Mouse (Mus musculus) lung, adult 2 months (tissue): Measurements from ENCODE around the gene Klk6. TPM values are rescaled to one million over a fixed set of nuclear protein-coding genes. Genes with fewer than 3 reads are reported as not detected.
A peak's percentile ranks its signal among the peaks of the same experiment; 100 is the strongest.

Experiments
- DNase-seq: peaks from one replicate; pipeline ENCODE4 v3.0.0; 2022
- H3K4me1 ChIP-seq: fragments of 200-500 bp; 2 replicates; pipeline ENCODE4 v1.6.1; 2011; ENCODE audit warnings: low read length; ENCODE audit not compliant: control insufficient read depth, insufficient read depth
- H3K4me3 ChIP-seq: fragments of 200-500 bp; replicated peaks from 2 replicates; pipeline ENCODE3; 2011; ENCODE audit warnings: low read depth, mild to moderate bottlenecking, control low read depth, low read length; ENCODE audit errors: extremely low read depth
- CTCF ChIP-seq: fragments of 200-500 bp; IDR thresholded peaks from 2 replicates; pipeline ENCODE4 v1.5.1; 2011; ENCODE audit warnings: mild to moderate bottlenecking, low read length, control low read depth; ENCODE audit not compliant: insufficient read depth
- POLR2A ChIP-seq: fragments of 200-500 bp; IDR thresholded peaks from 2 replicates; pipeline ENCODE4 v1.6.1; 2011; ENCODE audit warnings: low read depth, mild to moderate bottlenecking, control low read depth, low read length, borderline replicate concordance; ENCODE audit errors: extremely low read depth
- WGBS: fragments of 180-500 bp; shearing (Covaris S2); methylation state at CpG from one replicate; pipeline ENCODE4 v1.1.7; 2018; 5-methylcytosine and 5-hydroxymethylcytosine counted together
- polyA plus RNA-seq: library from polyadenylated mRNA; depleted of rRNA; stranded (reverse); fragments of >200 nt; gene quantifications from 2 replicates; pipeline ENCODE4 v1.2.3, GENCODE M21; 2012; rRNA removed

The Klk6 gene
- polyA plus RNA-seq, 1 experiment: 0.13 TPM

DNA sequence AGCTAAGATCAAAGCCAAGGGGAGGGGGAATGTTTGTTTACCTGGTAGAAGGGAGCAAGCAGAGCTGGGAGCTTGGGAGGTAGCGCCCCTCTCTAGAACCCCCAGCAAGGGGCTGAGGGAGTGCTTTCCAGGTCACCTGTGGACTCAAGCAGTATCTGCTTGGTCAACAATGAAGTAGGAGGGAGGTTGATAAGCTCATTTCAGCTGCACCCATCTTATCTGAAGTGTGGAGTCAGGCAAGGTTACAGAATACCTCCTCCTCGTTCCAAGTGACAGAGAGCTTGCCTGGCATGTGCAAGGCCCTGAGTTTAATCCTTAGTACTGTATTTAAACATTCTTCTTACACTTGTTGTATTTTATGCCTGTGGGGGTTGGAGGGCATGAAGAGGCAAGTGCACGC is 31.4 kb downstream of the Klk6 start:
- DNase-seq: no peak
- H3K4me3 ChIP-seq: no peak overlapping the region
- H3K4me1 ChIP-seq: no peaks in the 10 kb centered on the region
- WGBS: 52% methylated on average over 3 of the region's 3 CpGs
- TF ChIP-seq POLR2A: no peak
- no peak for TF ChIP-seq CTCF

DNA sequence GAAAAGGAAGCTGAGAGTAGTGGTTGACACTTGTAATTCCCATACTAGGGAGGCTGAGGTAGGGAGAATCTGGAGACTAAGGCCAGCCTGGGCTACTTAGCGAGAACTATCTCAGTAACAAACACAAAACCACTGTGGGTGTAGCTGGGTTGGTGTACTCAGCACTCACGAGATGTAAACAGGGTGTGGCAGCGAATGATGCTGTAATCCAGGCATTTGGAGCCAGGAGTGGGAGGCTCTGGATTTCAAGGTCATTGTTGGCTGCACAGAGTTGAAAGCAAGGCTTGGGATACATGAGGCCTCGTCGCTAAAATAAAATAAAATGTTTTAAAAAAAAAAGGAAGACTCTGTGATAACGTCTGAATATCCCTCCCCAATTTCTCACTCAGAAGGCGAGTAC is 32.0 kb downstream of the Klk6 start:
- TF ChIP-seq CTCF (no peak), POLR2A (no peak)
- no peak for DNase-seq
- no peaks in the 10 kb centered on the region for H3K4me1 ChIP-seq
- no peak overlapping the region for H3K4me3 ChIP-seq
- WGBS: 58% methylated on average over 7 of the region's 7 CpGs

DNA sequence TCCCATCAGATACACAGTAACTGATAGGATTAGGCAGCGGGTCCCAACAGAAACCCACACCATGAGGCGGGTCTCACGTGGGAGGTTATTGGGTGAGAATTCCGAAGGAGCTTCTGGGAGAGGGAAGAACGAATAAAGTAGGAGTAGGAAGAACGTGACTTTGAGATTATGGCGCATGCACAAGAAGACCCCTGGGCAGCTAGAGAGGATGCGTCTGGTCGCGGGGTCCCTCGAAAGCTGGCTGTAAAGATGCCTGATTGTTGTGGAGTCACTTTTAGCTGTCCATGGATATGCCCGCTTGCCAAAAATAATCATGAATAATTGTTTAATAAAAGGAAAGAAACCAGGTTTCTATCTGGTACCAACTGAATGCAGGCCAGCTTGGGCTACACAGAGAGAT is 33.2 kb downstream of the Klk6 start:
- Histone ChIP-seq H3K4me1 (no peaks in the 10 kb centered on the region), H3K4me3 (no peak overlapping the region)
- 90% methylated on average over 12 of the region's 12 CpGs for WGBS
- TF ChIP-seq CTCF (no peak), POLR2A (no peak)
- DNase-seq: no peak

DNA sequence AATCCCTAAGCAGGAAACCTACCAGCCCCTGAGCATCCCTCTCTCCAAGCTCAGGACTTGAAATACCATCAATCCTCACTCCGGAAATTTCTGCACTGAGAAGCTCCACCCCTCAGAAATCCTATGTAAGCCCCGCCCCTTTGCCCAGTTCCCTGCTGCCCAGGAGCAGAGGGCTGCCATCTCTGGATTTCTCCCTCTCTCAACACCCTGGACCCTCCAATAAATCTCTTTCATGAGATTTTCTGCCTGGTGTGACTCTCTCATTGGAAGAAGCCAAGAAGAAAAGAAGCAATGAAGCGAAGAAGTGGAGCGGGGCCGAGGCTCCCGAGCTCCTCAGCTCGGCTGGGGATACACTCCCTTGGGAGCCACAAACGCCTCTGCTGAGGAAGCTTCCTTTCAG is 36.1 kb downstream of the Klk6 start:
- TF ChIP-seq POLR2A (no peak), CTCF (no peak)
- Histone ChIP-seq H3K4me3 (no peak overlapping the region), H3K4me1 (no peaks in the 10 kb centered on the region)
- DNase-seq: no peak
- WGBS: 78% methylated on average over 8 of the region's 8 CpGs

DNA sequence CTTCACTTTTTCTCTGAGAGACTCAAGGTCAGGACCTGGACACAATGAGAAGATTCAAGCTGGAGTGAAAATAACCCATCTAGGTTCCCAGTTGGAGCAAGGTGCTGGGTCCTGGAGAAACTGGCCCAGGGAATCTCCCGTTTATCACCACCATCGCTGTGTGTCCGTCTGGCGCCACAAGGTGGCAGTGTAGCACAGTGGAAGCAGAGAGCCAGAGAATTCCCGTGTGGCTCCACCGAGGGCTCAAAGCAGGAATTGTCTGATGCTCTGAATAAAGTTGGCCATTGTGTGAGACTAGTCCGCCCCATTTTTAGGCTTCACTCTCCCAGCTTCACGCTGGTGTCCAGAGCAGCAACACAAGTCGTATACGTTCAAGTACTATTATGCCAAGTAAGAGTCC is 48.9 kb downstream of the Klk6 start:
- no peak overlapping the region for H3K4me3 ChIP-seq
- no peak for TF ChIP-seq POLR2A
- TF ChIP-seq CTCF: peak; percentile 81
- WGBS: 9% methylated on average over 10 of the region's 10 CpGs
- no peaks in the 10 kb centered on the region for H3K4me1 ChIP-seq
- DNase-seq: peak; percentile 60

DNA sequence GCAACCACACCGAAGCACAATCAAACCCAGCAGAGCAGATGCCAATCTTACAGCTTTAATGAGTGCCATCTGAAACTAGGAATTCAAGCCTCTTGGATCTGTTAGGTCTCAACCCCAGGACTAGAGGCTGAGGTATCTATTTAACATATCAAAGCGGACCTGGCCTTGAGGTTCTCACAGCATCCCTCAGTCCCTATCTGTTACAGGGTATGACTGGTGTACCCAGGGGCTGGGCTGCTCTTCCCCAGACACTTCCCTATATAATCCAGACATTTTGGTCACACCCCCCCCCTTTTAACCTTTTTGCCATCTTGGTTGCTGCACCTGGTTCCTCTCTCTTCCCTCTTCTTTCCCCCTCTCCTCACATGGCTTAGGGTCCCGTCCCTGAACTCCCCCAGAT is 49.4 kb downstream of the Klk6 start:
- Histone ChIP-seq H3K4me3 (no peak overlapping the region), H3K4me1 (no peaks in the 10 kb centered on the region)
- TF ChIP-seq POLR2A: no peak
- TF ChIP-seq CTCF: no peak
- 80% methylated on average over 3 of the region's 3 CpGs for WGBS
- no peak for DNase-seq

DNA sequence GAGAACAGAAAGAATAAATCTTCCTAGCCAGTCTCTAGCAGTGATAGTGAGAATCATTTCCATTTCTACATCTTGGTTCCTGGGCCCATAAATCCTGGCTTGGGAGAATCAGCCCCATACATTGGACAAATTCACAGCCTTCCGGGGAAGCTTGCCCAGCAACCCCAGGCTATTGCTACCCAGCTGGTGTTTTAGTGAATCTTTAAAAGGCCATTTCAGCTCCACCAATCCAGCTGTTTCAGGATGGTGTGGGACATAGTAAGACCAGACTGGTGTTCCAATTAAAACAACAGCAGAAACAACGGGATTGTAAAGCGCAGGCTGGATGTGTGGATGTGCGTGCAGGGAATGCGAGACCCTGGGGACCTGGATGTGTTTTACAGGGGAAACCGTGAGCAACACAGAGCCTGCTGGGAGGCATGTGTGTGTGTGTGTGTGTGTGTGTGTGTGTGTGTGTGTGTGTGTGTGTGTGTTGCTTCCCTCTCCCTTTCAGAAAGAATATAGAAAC is 50.6 kb downstream of the Klk6 start:
- DNase-seq: no peak
- TF ChIP-seq POLR2A (no peak), CTCF (no peak)
- Histone ChIP-seq H3K4me3 (no peak overlapping the region), H3K4me1 (no peaks in the 10 kb centered on the region)
- 85% methylated on average over 6 of the region's 6 CpGs for WGBS

DNA sequence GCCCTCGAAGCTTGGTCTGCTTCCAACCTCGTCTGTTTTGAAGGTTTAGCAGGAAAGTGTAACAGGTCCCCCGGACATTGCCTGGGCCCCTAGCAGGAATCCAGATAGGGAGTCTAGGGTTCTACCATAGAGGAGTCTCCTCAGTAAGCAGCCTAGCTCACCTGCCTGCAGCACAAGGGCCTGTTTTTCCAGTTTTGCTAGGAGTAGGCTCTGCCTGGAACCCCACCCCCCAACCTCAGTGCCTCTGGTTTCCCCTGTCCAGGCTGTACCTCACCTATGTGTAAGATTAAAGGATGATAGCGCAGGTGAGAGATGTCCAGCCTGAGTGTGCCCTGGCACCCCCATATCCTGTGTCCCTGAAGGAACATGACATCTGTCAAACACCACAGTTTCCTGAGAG is 52.1 kb downstream of the Klk6 start:
- WGBS: 59% methylated on average over 4 of the region's 4 CpGs
- H3K4me1 ChIP-seq: no peaks in the 10 kb centered on the region

DNA sequence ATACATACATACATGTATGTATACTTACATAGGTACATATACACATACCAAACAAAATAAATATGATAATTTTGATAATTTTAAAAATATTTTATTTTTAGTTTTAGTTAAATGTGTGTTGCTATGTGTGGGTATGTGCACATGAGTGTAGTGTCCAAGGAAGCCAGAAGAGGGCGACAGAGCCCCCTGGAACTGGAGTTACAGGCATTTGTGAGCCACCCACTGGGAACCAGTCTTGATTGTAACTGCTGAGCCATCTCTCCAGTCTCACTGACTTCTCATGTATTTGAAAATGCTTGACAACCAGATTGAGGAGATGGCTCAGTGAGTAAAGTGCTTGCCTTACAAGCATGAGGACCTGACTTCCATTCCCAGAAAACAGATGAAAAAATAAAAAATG is 54.0 kb downstream of the Klk6 start:
- no peak for TF ChIP-seq CTCF
- TF ChIP-seq POLR2A: no peak
- 48% methylated on average over 1 of the region's 1 CpGs for WGBS
- DNase-seq: no peak
- Histone ChIP-seq H3K4me3 (no peak overlapping the region), H3K4me1 (no peaks in the 10 kb centered on the region)

More for the DNA sequence above, 52.1 kb downstream of the Klk6 start:
- DNase-seq: no peak
- H3K4me3 ChIP-seq: no peak overlapping the region
- TF ChIP-seq CTCF: no peak
- no peak for TF ChIP-seq POLR2A

DNA sequence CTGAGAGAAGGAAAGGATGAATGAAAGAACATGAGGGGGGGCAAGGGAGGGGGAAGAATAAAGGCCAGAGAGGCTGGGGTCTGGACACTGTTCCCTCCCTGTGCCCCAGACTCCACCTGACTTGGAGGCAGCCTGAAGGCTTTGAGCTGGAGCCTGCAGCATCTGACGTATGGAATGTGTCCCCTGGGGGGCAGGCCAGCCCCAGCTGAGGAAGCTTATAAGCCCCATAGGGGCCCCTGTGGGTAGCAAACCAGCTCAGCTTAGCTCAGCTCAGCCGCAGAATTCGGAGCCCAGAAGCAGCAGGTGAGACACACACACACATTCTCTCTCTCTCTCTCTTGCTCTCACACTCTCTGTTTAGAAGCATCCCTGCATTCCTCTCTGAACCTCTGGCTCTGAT is 56.6 kb downstream of the Klk6 start, which contains the start of gene Klk4:
Klk4 (plus strand) TSS at position 249 of the 400 bp plus-strand sequence.
- 13% methylated on average over 3 of the region's 3 CpGs for WGBS
- Histone ChIP-seq H3K4me1 (no peaks in the 10 kb centered on the region), H3K4me3 (no peak within 1 kb of the TSS)
- DNase-seq: no peak
- TF ChIP-seq POLR2A (no peak), CTCF (no peak)

Other genes with a start within 250 kb of the Klk6 start
- 2.0 and 2.5 TPM in 2 replicates for gene Zfp719, start 244.9 kb upstream of the Klk6 start, polyA plus RNA-seq
- 0.09 TPM in 1 of 2 replicates, not detected in the other for gene Zfp819, start 217.3 kb upstream of the Klk6 start, polyA plus RNA-seq
- not detected in 2 replicates for gene Ceacam18, start 189.8 kb upstream of the Klk6 start, polyA plus RNA-seq
- 4.8 and 7.0 TPM in 2 replicates for gene Siglece, start 164.3 kb upstream of the Klk6 start, polyA plus RNA-seq
- gene Ctu1, start 152.5 kb upstream of the Klk6 start, polyA plus RNA-seq: 9.8 and 11.5 TPM in 2 replicates
- 2.2 and 56.2 TPM in 2 replicates for gene Klk14, start 134.1 kb upstream of the Klk6 start, polyA plus RNA-seq
- 8.4 and 35.6 TPM in 2 replicates for gene Klk13, start 111.9 kb upstream of the Klk6 start, polyA plus RNA-seq
- gene Klk12, start 55.6 kb upstream of the Klk6 start, polyA plus RNA-seq: 5.8 TPM in 1 of 2 replicates, not detected in the other
- gene Klk11, start 49.9 kb upstream of the Klk6 start, polyA plus RNA-seq: 3.2 and 26.4 TPM in 2 replicates
- gene Klk10, start 43.5 kb upstream of the Klk6 start, polyA plus RNA-seq: 1.7 and 117 TPM in 2 replicates
- gene Klk9, start 32.6 kb upstream of the Klk6 start, polyA plus RNA-seq: 11.6 TPM in 1 of 2 replicates, not detected in the other
- 14.5 and 23.8 TPM in 2 replicates for gene Klk8, start 26.9 kb upstream of the Klk6 start, polyA plus RNA-seq
- gene Klk7, start 13.2 kb upstream of the Klk6 start, polyA plus RNA-seq: 4.6 TPM in 1 of 2 replicates, not detected in the other
- gene Klk5, start 17.5 kb downstream of the Klk6 start, polyA plus RNA-seq: 2.7 TPM in 1 of 2 replicates, not detected in the other
- gene Klk4, start 56.7 kb downstream of the Klk6 start, polyA plus RNA-seq: not detected in 2 replicates
- gene Klk15, start 109.2 kb downstream of the Klk6 start, polyA plus RNA-seq: not detected in 2 replicates
- gene Klk1b8, start 126.2 kb downstream of the Klk6 start, polyA plus RNA-seq: not detected in 2 replicates
- not detected in 2 replicates for gene Klk1b1, start 142.3 kb downstream of the Klk6 start, polyA plus RNA-seq
- gene Klk1b9, start 151.6 kb downstream of the Klk6 start, polyA plus RNA-seq: not detected in 2 replicates
- gene Klk1b11, start 171.4 kb downstream of the Klk6 start, polyA plus RNA-seq: not detected in 2 replicates
- gene Klk1b26, start 187.7 kb downstream of the Klk6 start, polyA plus RNA-seq: 0.11 TPM in 1 of 2 replicates, not detected in the other
- 0.19 and 0.23 TPM in 2 replicates for gene Klk1b27, start 227.8 kb downstream of the Klk6 start, polyA plus RNA-seq